Mouse (Mus musculus): ENCODE measurements at regions not wholly inside any gene's neighbourhood (a gene's known extent, or its start where the extent isn't known, plus 50 kb on each side); places are given as distances from the start of the nearest gene placed in this dataset.

DNA sequence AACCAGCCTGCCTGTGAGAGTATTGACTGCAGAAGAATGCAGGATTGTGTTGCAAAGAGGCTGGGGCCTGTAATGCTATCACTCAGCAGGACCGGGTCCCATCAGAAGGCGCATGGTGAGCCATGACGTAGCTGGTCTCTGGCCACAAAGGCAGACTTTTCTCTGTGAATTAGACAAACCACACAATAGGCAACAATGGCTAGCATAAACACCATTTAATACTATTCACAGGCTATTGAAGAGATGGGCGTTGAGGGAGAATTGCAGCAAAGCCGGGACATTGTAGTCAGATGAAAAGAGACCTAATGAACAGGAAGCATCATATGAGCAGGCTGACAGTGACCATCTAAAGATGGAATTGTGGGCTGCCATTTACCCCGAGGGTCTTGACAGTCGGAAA, 149.4 kb downstream of the Gm9376 start:
- TF ChIP-seq EP300 (IDR thresholded peaks at IDR 0.05; ENCODE audit: low read length): no peak
- no peak for TF ChIP-seq UBTF (IDR thresholded peaks at IDR 0.05; ENCODE audit: low read depth, low read length)
- no peak for TF ChIP-seq ZC3H11A (IDR thresholded peaks at IDR 0.05; ENCODE audit: low read depth, low read length)
- no peak for TF ChIP-seq ELF1 (IDR thresholded peaks at IDR 0.05; ENCODE audit: low read depth, low read length)
- no peak for TF ChIP-seq CTCF (conservative IDR thresholded peaks at IDR 0.05 in 1 of 2, IDR thresholded peaks at IDR 0.05 in 1 of 2; ENCODE audit: low read depth in 2 of 2, low read length in 2 of 2)
- no peak for TF ChIP-seq POLR2A (IDR thresholded peaks at IDR 0.05; ENCODE audit: low read depth, low read length)
- TF ChIP-seq KAT2A (IDR thresholded peaks at IDR 0.05; ENCODE audit: insufficient replicate concordance, low read length): no peak
- TF ChIP-seq BHLHE40 (IDR thresholded peaks at IDR 0.05; ENCODE audit: low read depth, low read length): no peak
- TF ChIP-seq MAZ (IDR thresholded peaks at IDR 0.05; ENCODE audit: low read depth, low read length): no peak
- TF ChIP-seq ETS1 (conservative IDR thresholded peaks at IDR 0.05; ENCODE audit: low read depth, low read length): no peak
- TF ChIP-seq NELFE (IDR thresholded peaks at IDR 0.05; ENCODE audit: low read depth, low read length): no peak
- TF ChIP-seq HCFC1 (IDR thresholded peaks at IDR 0.05; ENCODE audit: low read depth, low read length): no peak
- TF ChIP-seq SIN3A (IDR thresholded peaks at IDR 0.05; ENCODE audit: low read length): no peak
